Mouse (Mus musculus): Measurements from ENCODE around the gene Usp7. TPM values are rescaled to one million over a fixed set of nuclear protein-coding genes. Genes with fewer than 3 reads are reported as not detected.
"Not testable (repeated sequence)": the region's sequence is repeated elsewhere in the genome, so short reads cannot be mapped to it uniquely, and the experiment has no call there.

Usp7 gene
- polyA plus RNA-seq, 1 experiment from 2014 or later, result 23.9 TPM

DNA sequence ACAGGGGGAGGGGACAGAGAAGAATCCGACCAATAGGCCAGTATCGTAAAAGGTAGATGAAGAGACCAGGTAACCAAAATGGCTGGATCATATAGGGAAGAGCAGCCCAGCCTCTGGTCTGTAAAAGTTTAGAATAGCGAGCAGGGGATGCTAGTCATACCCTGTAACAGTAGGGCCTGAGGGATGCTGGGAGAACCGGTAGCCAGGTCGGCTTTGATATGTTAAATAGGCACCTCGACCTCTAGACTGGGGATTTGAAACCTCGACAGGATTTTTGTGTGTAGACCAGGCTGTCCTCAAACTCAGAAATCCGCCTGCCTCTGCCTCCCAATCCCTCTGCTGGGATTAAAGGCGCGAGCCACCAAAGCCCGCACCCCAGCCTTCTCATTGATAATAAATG lies 15.5 kb downstream of the Usp7 start:
- Histone ChIP-seq H3K4me3 (ENCODE audit: low read length) (no peak overlapping the region), H3K4me1 (ENCODE audit: control insufficient read depth, insufficient read depth, low read depth, low read length) (no peaks in the 10 kb centered on the region), H3K9me3 (ENCODE audit: control insufficient read depth, low read length) (no peaks in the 10 kb centered on the region), H3K27ac (ENCODE audit: low read depth, low read length) (no peak overlapping the region), H3K4me2 (ENCODE audit: low read length) (no peak overlapping the region), H3K27me3 (replicated peaks; ENCODE audit: control insufficient read depth, insufficient read depth, low read length) (no peaks in the 10 kb centered on the region), H3K9ac (ENCODE audit: low read depth, low read length) (no peak overlapping the region), H3K36me3 (ENCODE audit: control insufficient read depth, insufficient read depth, low read length) (no peaks in the 10 kb centered on the region)
- WGBS, result 81% methylated on average over 11 of the region's 11 CpGs
- no peak for ATAC-seq

DNA sequence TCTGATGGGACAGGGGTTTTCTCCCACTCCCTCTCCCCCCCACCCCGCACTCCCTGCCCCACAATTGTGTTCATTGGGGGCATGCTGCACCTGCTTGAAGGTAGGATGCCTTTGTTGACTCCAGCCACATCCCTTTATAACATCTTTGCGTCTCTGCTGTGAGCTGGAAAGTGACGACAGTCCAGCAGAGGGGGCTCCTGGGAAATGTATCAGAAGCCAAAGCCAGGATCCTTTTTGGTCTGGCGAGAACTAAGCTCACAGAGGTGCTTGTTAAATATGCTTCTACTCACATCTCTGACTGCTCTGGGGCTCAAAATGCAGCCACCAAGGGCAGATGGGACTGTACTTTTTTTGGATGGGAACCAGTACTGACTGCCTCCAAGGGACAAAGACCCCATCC lies 21.0 kb downstream of the Usp7 start:
- 45% methylated on average over 4 of the region's 4 CpGs for WGBS
- H3K27ac ChIP-seq (ENCODE audit: low read depth, low read length), result no peak overlapping the region
- no peaks in the 10 kb centered on the region for H3K36me3 ChIP-seq (ENCODE audit: control insufficient read depth, insufficient read depth, low read length)
- H3K27me3 ChIP-seq (replicated peaks; ENCODE audit: control insufficient read depth, insufficient read depth, low read length), result no peaks in the 10 kb centered on the region
- no peaks in the 10 kb centered on the region for H3K4me1 ChIP-seq (ENCODE audit: control insufficient read depth, insufficient read depth, low read depth, low read length)
- H3K4me2 ChIP-seq (ENCODE audit: low read length), result no peak overlapping the region
- no peak overlapping the region for H3K4me3 ChIP-seq (ENCODE audit: low read length)
- no peaks in the 10 kb centered on the region for H3K9me3 ChIP-seq (ENCODE audit: control insufficient read depth, low read length)
- ATAC-seq, result no peak
- no peak overlapping the region for H3K9ac ChIP-seq (ENCODE audit: low read depth, low read length)

DNA sequence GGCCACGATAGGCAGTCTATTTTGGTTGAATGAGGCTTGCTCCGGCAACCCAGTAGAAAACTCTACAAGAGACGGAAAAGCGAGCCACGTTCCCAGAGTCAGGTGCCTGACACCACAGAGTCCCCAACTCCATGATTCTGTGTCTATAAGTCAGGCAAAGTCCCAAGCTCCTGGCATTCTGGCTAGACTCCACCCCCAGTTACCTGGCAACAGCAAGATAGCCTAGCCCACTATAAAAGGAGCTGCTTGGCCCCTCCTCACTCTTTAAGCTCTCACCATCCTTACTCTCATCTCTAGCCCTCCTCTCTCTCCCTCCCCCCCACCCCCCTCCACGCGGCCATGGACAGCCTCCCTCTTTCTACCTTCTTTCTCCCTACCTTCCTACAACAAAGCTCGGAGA lies 21.8 kb downstream of the Usp7 start:
- not testable (repeated sequence) for H3K9ac ChIP-seq (ENCODE audit: low read depth, low read length); H3K9me3 ChIP-seq (ENCODE audit: control insufficient read depth, low read length); ATAC-seq; H3K27me3 ChIP-seq (replicated peaks; ENCODE audit: control insufficient read depth, insufficient read depth, low read length); H3K4me2 ChIP-seq (ENCODE audit: low read length); H3K4me3 ChIP-seq (ENCODE audit: low read length); H3K36me3 ChIP-seq (ENCODE audit: control insufficient read depth, insufficient read depth, low read length); H3K27ac ChIP-seq (ENCODE audit: low read depth, low read length); H3K4me1 ChIP-seq (ENCODE audit: control insufficient read depth, insufficient read depth, low read depth, low read length)
- WGBS, result 53% methylated on average over 8 of the region's 8 CpGs

DNA sequence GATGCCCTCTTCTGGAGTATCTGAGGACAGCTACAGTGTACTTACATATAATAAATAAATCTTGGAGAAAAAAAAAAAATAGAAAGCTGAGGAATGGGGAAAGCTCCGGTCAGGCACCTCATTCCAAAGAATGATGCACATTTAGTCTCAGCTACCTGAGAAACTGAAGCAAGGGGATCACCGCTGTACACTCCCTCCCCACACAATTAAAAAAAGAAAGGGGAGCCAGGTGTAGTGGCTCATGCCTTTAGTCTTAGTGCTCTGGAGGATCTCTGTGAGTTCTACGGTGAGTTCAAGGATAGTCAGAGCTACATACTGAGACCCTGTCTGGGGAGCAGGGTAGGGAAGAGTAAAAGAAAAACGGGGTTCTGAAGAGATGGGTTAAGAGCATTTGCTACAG lies 22.6 kb downstream of the Usp7 start:
- 66% methylated on average over 4 of the region's 4 CpGs for WGBS
- H3K4me3 ChIP-seq (ENCODE audit: low read length), result no peak overlapping the region
- H3K9ac ChIP-seq (ENCODE audit: low read depth, low read length), result no peak overlapping the region
- ATAC-seq, result 0 out of 2 replicates have a peak, but pooled peaks have one; percentile 2
- no peak overlapping the region for H3K4me2 ChIP-seq (ENCODE audit: low read length)
- H3K36me3 ChIP-seq (ENCODE audit: control insufficient read depth, insufficient read depth, low read length), result no peaks in the 10 kb centered on the region
- H3K9me3 ChIP-seq (ENCODE audit: control insufficient read depth, low read length), result no peaks in the 10 kb centered on the region
- no peaks in the 10 kb centered on the region for H3K4me1 ChIP-seq (ENCODE audit: control insufficient read depth, insufficient read depth, low read depth, low read length)
- H3K27ac ChIP-seq (ENCODE audit: low read depth, low read length), result no peak overlapping the region
- no peaks in the 10 kb centered on the region for H3K27me3 ChIP-seq (replicated peaks; ENCODE audit: control insufficient read depth, insufficient read depth, low read length)

DNA sequence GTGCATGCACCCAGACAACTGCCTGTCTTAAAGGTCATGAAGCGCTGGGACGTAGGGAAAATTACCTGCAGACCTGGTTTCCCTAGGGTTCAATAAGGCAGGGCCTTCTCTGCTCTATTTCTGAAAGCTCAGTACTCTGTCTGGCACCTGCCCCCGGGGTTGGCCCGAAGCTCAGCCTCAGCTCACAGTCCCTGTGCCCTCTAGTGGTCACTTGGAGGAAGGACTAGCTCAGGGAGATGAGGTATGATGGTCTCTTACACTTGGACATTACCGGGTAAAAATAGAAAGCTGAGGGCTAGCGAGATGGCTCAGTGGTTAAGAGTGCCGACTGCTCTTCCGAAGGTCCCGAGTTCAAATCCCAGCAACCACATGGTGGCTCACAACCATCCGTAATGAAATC lies 23.0 kb downstream of the Usp7 start:
- no peak overlapping the region for H3K9ac ChIP-seq (ENCODE audit: low read depth, low read length)
- H3K4me3 ChIP-seq (ENCODE audit: low read length), result no peak overlapping the region
- ATAC-seq, result peak; percentile 68; the same call in 1 of the 2 replicates
- H3K27ac ChIP-seq (ENCODE audit: low read depth, low read length), result no peak overlapping the region
- H3K4me2 ChIP-seq (ENCODE audit: low read length), result no peak overlapping the region
- no peaks in the 10 kb centered on the region for H3K9me3 ChIP-seq (ENCODE audit: control insufficient read depth, low read length)
- H3K4me1 ChIP-seq (ENCODE audit: control insufficient read depth, insufficient read depth, low read depth, low read length), result no peaks in the 10 kb centered on the region
- WGBS, result 22% methylated on average over 10 of the region's 10 CpGs
- no peaks in the 10 kb centered on the region for H3K27me3 ChIP-seq (replicated peaks; ENCODE audit: control insufficient read depth, insufficient read depth, low read length)
- no peaks in the 10 kb centered on the region for H3K36me3 ChIP-seq (ENCODE audit: control insufficient read depth, insufficient read depth, low read length)

DNA sequence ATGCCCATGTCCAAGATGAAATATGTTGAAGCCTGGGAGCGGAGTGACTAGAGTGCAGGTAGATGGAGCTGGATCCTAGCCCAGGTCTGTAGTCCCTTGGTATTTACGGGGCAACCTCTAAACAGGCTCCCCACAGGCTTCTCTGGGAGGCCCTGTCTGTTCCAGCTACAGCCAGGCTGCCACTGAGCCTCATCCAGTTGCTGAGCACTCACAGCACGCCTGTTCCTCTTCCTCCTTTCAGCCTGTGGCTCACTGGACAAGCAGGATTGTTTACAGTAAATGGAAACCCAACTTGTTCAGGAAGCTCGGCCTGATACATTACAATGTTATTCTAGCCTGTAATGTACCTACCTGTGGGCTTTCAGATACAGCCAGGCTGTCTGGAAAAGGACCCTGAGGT lies 23.5 kb downstream of the Usp7 start:
- Histone ChIP-seq H3K4me1 (ENCODE audit: control insufficient read depth, insufficient read depth, low read depth, low read length) (no peaks in the 10 kb centered on the region), H3K27ac (ENCODE audit: low read depth, low read length) (no peak overlapping the region), H3K4me2 (ENCODE audit: low read length) (no peak overlapping the region), H3K36me3 (ENCODE audit: control insufficient read depth, insufficient read depth, low read length) (no peaks in the 10 kb centered on the region), H3K9ac (ENCODE audit: low read depth, low read length) (no peak overlapping the region), H3K27me3 (replicated peaks; ENCODE audit: control insufficient read depth, insufficient read depth, low read length) (no peaks in the 10 kb centered on the region), H3K9me3 (ENCODE audit: control insufficient read depth, low read length) (no peaks in the 10 kb centered on the region), H3K4me3 (ENCODE audit: low read length) (no peak overlapping the region)
- no peak for ATAC-seq
- WGBS, result 75% methylated on average over 4 of the region's 4 CpGs

DNA sequence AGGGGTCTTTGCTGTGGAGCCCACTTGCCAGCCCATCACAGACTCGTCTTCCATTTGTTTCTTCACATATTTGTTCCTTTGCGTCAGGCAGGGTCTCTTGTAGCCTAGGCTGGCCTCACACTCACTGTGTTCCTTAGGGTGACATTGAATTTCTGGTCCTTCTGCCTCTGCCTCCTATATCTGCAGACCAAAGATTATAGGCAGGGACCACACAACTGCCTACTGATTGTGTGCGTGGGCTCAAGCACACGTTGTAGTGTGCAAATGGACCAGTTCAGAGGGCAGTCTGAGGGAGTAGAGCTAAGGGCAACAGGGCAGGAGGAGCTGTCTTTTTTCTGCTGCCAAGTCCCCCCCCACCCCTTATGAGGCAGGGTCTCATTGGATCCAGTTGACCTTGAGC lies 24.0 kb downstream of the Usp7 start:
- ATAC-seq, result no peak
- no peak overlapping the region for H3K9ac ChIP-seq (ENCODE audit: low read depth, low read length)

DNA sequence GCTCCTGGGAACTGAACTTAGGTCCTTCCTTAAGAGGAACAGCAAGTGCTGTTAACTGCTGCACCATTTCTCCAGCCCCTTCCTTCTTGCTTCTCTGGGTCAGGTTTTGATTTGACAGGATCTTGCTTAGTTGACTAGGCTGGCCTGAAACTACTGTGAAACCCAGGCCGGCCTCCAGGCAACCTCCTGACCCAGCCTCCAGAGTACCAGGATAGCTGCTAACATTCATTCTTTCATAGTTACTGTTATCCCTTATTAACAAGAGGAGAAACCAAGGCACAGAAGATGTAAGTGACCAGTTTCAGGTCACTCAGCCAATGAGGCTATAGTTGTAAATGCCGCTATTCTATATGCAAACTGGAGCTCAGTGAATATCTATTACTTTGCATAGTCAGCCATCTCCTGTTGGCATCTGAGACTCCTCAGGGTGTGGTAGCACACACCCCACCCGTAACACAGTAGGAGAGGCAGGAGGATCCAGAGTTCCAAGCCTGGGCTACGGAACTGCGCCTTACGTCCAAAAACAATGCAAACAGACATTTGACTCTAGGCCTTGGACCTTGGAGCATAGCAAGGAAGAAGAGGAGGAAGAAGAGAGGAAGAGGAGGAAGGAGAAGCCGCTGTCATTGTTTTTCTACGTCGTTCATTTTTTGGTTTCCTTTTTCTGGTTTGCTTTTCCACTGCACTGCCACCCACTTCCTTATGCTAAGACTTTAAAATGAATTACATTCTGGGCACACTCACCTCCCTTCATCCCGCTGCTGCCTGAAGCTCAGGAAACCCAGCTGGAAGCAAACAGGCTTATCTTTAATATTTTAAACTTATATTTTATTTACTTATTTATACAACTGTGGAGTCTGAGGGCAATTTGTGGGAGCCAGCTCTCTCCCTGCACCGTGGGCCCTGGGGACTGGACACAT lies 24.7 kb downstream of the Usp7 start:
- ATAC-seq, result no peak
- Histone ChIP-seq H3K27ac (ENCODE audit: low read depth, low read length) (no peak overlapping the region), H3K4me1 (ENCODE audit: control insufficient read depth, insufficient read depth, low read depth, low read length) (no peaks in the 10 kb centered on the region), H3K4me3 (ENCODE audit: low read length) (no peak overlapping the region), H3K4me2 (ENCODE audit: low read length) (no peak overlapping the region), H3K9me3 (ENCODE audit: control insufficient read depth, low read length) (no peaks in the 10 kb centered on the region), H3K9ac (ENCODE audit: low read depth, low read length) (no peak overlapping the region), H3K27me3 (replicated peaks; ENCODE audit: control insufficient read depth, insufficient read depth, low read length) (no peaks in the 10 kb centered on the region), H3K36me3 (ENCODE audit: control insufficient read depth, insufficient read depth, low read length) (no peaks in the 10 kb centered on the region)
- 89% methylated on average over 11 of the region's 11 CpGs for WGBS

More for the DNA sequence above, 24.0 kb downstream of the Usp7 start:
- Histone ChIP-seq H3K27me3 (replicated peaks; ENCODE audit: control insufficient read depth, insufficient read depth, low read length) (no peaks in the 10 kb centered on the region), H3K4me1 (ENCODE audit: control insufficient read depth, insufficient read depth, low read depth, low read length) (no peaks in the 10 kb centered on the region), H3K9me3 (ENCODE audit: control insufficient read depth, low read length) (no peaks in the 10 kb centered on the region), H3K36me3 (ENCODE audit: control insufficient read depth, insufficient read depth, low read length) (no peaks in the 10 kb centered on the region), H3K4me2 (ENCODE audit: low read length) (no peak overlapping the region), H3K4me3 (ENCODE audit: low read length) (no peak overlapping the region), H3K27ac (ENCODE audit: low read depth, low read length) (no peak overlapping the region)
- 90% methylated on average over 4 of the region's 4 CpGs for whole genome bisulfite sequencing

DNA sequence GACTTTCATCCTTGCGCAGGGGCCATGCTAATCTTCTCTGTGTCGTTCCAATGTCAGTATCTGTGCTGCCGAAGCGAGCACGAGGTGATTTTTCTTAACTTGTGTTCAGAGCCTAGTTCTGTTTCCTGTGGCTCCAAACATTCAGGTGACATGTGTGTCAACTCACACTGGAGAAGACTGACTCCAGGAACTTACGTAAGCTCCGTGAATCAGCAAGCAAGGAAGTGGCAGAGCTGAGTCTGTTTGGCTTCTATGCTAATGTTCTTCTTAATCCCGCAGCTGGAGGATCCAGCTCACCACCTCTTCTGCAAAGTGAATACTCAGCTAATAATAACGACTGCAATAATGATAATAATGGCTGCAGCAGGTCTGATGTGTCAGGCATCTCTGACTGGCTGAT lies 25.9 kb downstream of the Usp7 start:
- H3K9me3 ChIP-seq (ENCODE audit: control insufficient read depth, low read length), result no peaks in the 10 kb centered on the region
- H3K27me3 ChIP-seq (replicated peaks; ENCODE audit: control insufficient read depth, insufficient read depth, low read length), result no peaks in the 10 kb centered on the region
- ATAC-seq, result no peak
- H3K36me3 ChIP-seq (ENCODE audit: control insufficient read depth, insufficient read depth, low read length), result no peaks in the 10 kb centered on the region
- 61% methylated on average over 9 of the region's 9 CpGs for WGBS
- H3K4me2 ChIP-seq (ENCODE audit: low read length), result no peak overlapping the region
- H3K9ac ChIP-seq (ENCODE audit: low read depth, low read length), result no peak overlapping the region
- no peak overlapping the region for H3K4me3 ChIP-seq (ENCODE audit: low read length)
- H3K27ac ChIP-seq (ENCODE audit: low read depth, low read length), result no peak overlapping the region
- no peaks in the 10 kb centered on the region for H3K4me1 ChIP-seq (ENCODE audit: control insufficient read depth, insufficient read depth, low read depth, low read length)
